Mouse (Mus musculus) megakaryocyte progenitor cell, adult 5-6 weeks (primary cell): Measurements from ENCODE around the gene Ctcfl. TPM values are rescaled to one million over a fixed set of nuclear protein-coding genes. Genes with fewer than 3 reads are reported as not detected.
A peak's percentile ranks its signal among the peaks of the same experiment; 100 is the strongest.
"Not testable (repeated sequence)": the region's sequence is repeated elsewhere in the genome, so short reads cannot be mapped to it uniquely, and the experiment has no call there.

Experiments
- ATAC-seq: replicated peaks from 2 replicates; pipeline ENCODE4 v1.8.0; 2016; ENCODE audit warnings: mild to moderate bottlenecking, moderate TSS enrichment, inconsistent platforms; ENCODE audit not compliant: poor library complexity
- total RNA-seq, 2 experiments: library from RNA; stranded (forward) in 1 of 2; stranded (reverse) in 1 of 2; fragments of 157-497, 149-512 nt in 1 of 2; fragments of 200-1000 nt in 1 of 2; gene quantifications; 2 replicates each; pipeline versions ENCODE4 v1.2.3 to v1.2.4; 2015 to 2017

Gene Ctcfl
- total RNA-seq, 2 experiments from 2014 or later, result not detected

DNA sequence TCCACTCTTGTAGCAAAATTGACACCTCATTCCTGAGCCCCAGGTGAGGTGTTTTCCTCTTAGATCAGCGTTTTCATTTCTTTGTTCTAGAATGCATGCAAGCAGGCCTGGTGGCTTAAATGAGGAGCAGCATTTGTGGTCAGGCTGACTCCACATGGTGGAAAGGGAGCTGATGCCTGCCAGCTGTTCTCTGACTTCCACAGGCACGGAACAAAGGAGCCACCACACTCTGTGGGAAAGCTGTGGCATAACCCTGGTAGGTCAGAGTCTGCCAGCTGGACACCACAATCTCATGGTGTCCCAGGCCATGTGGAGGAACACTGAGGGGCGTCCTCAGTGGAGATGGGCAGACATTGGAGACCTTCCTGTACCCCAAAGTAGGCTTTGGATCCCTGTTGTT lies 26.5 kb upstream of the Ctcfl start:
- ATAC-seq, result no peak

GRCm38 (mm10) chr2:173143611-173144010 lies 24.3 kb upstream of the Ctcfl start:
- ATAC-seq, result no peak

GRCm38 (mm10) chr2:173138323-173139239 lies 19.3 kb upstream of the Ctcfl start:
- ATAC-seq, result no peak

DNA sequence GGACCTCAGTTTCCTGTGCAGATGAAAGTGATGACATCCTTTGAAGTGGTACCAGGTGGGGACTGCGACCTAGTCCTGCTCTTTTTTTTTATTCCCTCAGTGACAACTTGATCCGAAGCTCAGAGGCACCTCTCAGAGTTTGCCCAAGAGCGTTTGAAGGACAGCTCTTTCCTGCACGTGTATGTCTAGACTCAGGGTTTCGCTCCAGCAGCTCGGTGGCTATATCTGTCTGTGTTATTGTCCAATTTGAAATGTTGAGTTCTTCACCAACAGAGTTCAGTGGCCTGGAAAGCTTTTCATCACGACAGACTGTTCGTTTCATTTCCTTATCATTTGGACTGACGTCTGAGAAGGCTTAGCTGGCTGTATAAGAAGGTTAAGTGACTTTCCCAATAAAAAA lies 15.4 kb upstream of the Ctcfl start:
- ATAC-seq, result no peak

DNA sequence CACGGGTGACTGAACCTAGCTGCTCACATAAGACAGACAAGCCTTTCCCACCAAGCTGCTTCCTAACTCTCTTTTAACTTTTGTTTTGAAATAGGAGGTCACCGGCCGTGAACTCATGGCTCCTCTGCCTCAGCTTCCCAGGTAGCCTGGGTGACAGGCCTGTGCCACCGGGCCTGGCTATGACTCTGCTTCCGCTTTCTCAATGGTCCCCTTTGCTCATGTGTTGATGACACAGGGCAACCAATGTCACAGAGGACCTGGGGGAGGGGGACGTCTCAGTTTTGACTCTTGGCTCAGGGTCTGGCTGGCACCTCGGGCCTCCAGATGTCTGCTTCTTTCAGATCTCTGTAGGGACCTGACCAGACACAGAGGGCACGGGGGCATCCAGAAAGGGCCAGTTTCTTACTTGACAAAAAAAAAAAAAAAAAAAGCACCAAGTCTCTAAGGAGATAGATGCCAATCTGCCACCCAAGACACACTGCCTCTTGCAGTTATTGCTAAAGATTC lies 13.5 kb upstream of the Ctcfl start:
- ATAC-seq, result no peak

DNA sequence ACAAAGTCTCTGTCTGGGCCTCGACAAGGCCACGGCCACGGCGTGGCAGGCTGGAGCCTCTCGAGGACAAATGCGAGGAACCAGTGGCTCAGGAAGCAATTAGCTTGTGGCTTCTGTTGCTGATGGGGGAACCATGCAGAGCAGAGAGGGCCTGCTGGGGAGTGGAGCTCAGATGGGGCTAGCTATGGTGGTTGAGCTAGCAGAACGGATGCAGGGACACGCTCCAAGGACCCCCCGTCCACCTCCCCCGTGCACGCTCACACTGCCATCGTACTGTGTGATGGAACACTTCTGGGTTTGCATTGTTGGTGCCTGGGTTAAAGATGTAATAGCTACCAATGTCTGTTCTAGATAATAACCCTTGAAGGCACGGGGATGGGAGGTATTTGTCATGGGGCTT lies 12.9 kb upstream of the Ctcfl start:
- ATAC-seq, result no peak

- ATAC-seq, result no peak
These were observed 9.8 kb upstream of the Ctcfl start for GRCm38 (mm10) chr2:173129111-173129510.

DNA sequence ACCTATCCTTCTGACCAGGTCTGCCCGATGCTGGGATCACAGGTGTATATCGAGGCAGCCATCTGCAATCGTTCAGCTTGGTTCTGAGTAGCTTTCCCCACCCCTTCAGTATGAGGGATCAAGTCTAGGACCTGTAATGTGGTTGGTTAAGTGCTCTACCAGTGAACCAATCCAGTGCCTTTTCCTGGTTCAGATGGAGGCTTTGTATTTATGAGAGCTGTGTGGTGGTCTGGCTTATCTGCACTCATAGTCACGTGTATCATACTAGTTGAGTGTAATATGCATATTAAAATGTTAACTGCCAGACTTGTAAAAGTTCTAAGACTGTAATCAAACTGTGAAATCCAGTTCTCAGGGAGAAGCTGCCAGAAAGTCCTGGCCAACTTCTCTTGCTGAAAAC lies 7.1 kb upstream of the Ctcfl start:
- ATAC-seq, result no peak

- ATAC-seq, result peak; percentile 38; the same call in 1 of the 2 replicates
These were observed 4.9 kb upstream of the Ctcfl start for GRCm38 (mm10) chr2:173124022-173124735.

- ATAC-seq, result peak; percentile 80
These were observed 792 bp upstream of the Ctcfl start for GRCm38 (mm10) chr2:173120117-173120516.

DNA sequence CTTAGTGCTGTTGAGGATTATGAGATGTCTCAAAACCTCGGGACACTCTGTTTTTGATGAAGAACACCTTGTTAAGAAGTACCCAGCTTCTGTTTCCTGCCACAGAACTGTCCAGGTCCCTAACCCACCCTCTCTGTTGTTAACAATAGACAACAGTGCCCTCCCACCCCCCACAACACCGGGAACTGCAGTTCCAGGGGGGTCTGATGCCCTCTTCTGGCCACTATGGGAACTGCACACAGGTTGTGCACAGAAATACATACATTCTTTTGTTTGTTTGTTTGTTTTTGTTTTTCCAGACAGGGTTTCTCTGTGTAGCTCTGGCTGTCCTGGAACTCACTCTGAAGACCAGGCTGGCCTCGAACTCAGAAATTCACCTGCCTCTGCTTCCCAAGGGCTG lies 5.5 kb downstream of the Ctcfl start:
- ATAC-seq, result not testable (repeated sequence)

- ATAC-seq, result no peak
These were observed 8.8 kb downstream of the Ctcfl start for GRCm38 (mm10) chr2:173110571-173110970.

DNA sequence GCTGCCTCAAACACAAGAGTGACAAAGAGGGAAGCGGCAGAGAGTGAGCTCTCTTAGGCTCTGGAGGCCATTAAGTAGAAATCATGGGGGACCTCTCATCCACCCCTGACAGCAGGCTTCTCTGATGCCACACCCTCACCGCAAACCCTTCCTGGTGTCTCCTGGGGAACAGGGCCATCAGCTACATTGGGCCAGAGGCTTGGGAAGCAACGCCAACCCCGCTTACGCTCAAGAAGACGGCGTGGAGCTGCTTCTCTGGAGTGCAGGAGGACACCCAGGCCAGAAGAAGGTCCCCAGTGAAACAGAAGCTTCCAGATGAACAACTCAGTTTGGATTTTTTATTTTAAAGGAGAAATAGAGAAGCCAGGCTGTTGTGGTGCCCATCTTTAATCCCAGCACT lies 9.8 kb downstream of the Ctcfl start:
- no peak for ATAC-seq

DNA sequence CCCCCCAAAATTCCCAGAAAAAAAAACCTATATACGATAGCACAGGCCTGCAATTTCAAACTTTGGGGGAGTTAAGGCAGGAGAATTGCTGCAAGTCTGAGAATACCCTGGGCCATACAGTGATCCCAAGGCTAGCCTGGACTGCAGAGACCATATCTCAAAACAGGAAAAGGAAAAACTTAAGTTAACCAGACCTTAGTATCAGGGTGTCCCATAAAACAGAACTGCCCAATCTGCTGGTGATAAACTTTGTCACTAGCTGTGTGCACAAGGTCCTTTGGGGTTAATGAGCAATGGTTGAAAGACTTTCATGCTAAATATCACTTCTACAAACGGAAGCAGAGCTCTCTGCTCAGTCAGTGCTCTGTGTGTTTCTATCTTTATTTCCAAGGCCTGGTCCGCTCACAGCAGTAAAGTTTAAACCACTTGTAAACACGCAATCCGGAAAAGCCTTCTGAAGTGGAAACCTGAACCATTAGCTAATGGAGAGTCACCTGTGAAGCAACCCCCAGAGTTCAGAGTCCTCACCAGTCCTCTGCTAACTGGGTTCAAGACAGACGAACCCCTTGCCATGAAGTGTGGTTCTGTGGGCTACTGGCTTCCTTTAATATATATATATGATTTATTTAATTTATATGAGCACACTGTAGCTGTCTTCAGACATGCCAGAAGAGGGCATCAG lies 10.7 kb downstream of the Ctcfl start:
- ATAC-seq, result no peak

DNA sequence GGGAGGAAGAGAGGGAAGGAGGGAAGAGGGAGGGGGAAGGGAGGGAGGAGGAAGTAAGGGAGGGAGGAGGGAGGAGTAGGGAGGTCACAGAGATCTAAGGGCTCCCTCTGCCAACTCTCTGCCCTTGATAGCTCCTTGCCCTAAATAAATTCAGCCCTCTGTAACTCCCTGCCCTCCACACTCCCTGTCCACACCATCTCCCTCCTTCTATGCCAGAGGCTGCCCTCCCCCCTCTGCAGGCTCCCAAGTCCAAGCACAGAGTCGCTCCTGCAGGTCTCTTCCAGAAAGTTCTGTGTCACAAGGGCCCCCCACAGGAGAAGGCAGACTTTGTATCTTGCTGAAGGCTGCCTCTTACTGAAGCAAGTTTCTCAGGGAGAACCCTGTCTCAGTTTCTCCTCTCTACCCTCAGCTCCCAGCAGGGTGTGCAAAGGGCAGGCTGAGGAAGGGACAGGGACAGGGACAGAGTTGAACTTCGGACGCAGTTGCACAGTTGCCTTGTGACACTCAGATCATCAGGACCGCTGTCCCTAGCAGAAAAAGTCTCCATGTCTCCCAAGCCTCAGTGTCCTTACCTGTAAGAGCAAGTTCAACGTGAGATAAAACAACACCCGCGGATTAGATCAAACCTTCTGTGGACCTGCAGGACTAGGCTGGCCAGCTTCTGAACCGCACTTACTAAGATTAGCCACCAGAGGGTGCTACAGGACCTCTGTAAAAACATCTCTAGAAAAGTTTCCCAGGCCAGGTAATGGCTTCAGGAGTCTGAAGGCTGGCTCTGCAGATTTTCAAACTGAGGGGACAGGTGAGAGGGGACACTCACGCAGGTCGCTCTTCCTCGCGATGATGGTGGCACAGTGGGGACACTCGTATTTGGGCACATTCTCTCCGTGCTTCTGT lies 12.2 kb downstream of the Ctcfl start:
- peak; percentile 89 for ATAC-seq

DNA sequence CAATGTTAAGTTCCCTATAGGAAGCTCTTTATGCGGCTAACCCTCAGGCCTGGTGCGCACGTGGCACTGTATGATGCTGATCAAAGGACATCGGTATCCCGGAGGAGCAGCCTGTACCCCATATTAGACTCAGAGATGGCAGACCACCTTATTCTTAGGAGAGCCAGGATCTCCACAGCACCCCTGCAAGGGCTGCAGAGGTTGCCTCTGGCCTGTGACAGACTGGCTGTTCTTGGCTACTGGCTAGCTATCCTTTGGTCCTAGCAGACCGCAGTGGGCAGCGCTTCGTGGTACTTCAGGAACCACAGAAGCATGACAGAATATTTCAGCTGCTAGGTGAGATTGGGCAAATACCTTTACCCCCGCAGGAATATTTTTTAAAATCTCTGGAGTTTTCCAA lies 12.9 kb downstream of the Ctcfl start:
- no peak for ATAC-seq

- ATAC-seq, result peak; percentile 78
These were observed 22.0 kb downstream of the Ctcfl start for GRCm38 (mm10) chr2:173097337-173097736.

GRCm38 (mm10) chr2:173089437-173089836 lies 29.9 kb downstream of the Ctcfl start:
- peak; percentile 99 for ATAC-seq

- ATAC-seq, result no peak
These were observed 31.9 kb downstream of the Ctcfl start for GRCm38 (mm10) chr2:173087405-173087804.

- no peak for ATAC-seq
These were observed 33.6 kb downstream of the Ctcfl start for GRCm38 (mm10) chr2:173085763-173086162.
